Mouse (Mus musculus) heart, embryonic 16.5 days (tissue): Measurements from ENCODE around the gene Arl4d. TPM values are rescaled to one million over a fixed set of nuclear protein-coding genes. Genes with fewer than 3 reads are reported as not detected.
"Not testable (repeated sequence)": the region's sequence is repeated elsewhere in the genome, so short reads cannot be mapped to it uniquely, and the experiment has no call there.

Source experiments
- ATAC-seq: fragments of 200-750 bp; cut with Nextera tagmentation; replicated peaks from 2 replicates; pipeline ENCODE4 v1.8.0; 2017; ENCODE audit warnings: moderate number of reproducible peaks; ENCODE audit not compliant: insufficient read depth, low FRiP score; ENCODE audit errors: extremely low read depth
- H3K27ac ChIP-seq: fragments of 300-500 bp; sonication (generic); 2 replicates; pipeline ENCODE4 v1.5.1; 2014; ENCODE audit warnings: mild to moderate bottlenecking, low read length, control low read depth, moderate library complexity
- H3K27me3 ChIP-seq: fragments of 300-500 bp; sonication (generic); 2 replicates; pipeline ENCODE4 v1.6.1; 2014; ENCODE audit warnings: low read length, mixed read lengths; ENCODE audit not compliant: control insufficient read depth, insufficient read depth
- H3K36me3 ChIP-seq: fragments of 300-500 bp; sonication (generic); 2 replicates; pipeline ENCODE4 v1.6.1; 2014; ENCODE audit not compliant: control insufficient read depth, insufficient read depth
- H3K4me1 ChIP-seq: fragments of 300-500 bp; sonication (generic); 2 replicates; pipeline ENCODE4 v1.6.1; 2014; ENCODE audit warnings: low read length, mixed read lengths; ENCODE audit not compliant: control insufficient read depth, insufficient read depth
- H3K4me2 ChIP-seq: fragments of 300-500 bp; sonication (generic); 2 replicates; pipeline ENCODE4 v1.6.1; 2014; ENCODE audit warnings: low read depth, mild to moderate bottlenecking, control low read depth, low read length
- H3K4me3 ChIP-seq: fragments of 300-500 bp; sonication (generic); 2 replicates; pipeline ENCODE4 v1.5.1; 2014; ENCODE audit warnings: mild to moderate bottlenecking, control low read depth, low read length
- H3K9ac ChIP-seq: fragments of 300-500 bp; sonication (generic); 2 replicates; pipeline ENCODE4 v1.6.1; 2014; ENCODE audit warnings: low read length, control low read depth
- H3K9me3 ChIP-seq: fragments of 300-500 bp; sonication (generic); replicated peaks from 2 replicates; pipeline ENCODE4 v1.6.1; 2016; ENCODE audit warnings: low read length; ENCODE audit not compliant: control insufficient read depth
- WGBS: fragments of 180-500 bp; shearing (Covaris S2); extraction: QIAGEN DNeasy Blood & Tissue Kit; methylation state at CpG from one replicate; pipeline ENCODE4 v1.1.7; 2014; 5-methylcytosine and 5-hydroxymethylcytosine counted together
- polyA plus RNA-seq: library from polyadenylated mRNA; unstranded; fragments of >200 nt; fragmentation: Nextera tagmentation; extraction: Ambion mirVana; gene quantifications from 2 replicates; pipeline ENCODE4 v1.2.1, GENCODE M21; 2015

Arl4d gene
- polyA plus RNA-seq, result 6.4 and 7.8 TPM in 2 replicates

- Histone ChIP-seq H3K27me3 (no peaks in the 10 kb centered on the region), H3K4me3 (peak within 1 kb of the TSS; percentile 62), H3K36me3 (no peaks in the 10 kb centered on the region), H3K9ac (peak within 1 kb of the TSS; percentile 74), H3K27ac (peak within 1 kb of the TSS; percentile 77), H3K4me2 (peak within 1 kb of the TSS; percentile 79), H3K9me3 (no peaks in the 10 kb centered on the region), H3K4me1 (peaks cover 22% of the 10 kb centered on the region)
- ATAC-seq, result peak; percentile 87
- WGBS, result 7% methylated on average over 34 of the region's 34 CpGs
Measured at GRCm38 (mm10) chr11:101664825-101665635, at the start of gene Arl4d. TSS of gene Arl4d (plus strand) at chr11:101665541.

DNA sequence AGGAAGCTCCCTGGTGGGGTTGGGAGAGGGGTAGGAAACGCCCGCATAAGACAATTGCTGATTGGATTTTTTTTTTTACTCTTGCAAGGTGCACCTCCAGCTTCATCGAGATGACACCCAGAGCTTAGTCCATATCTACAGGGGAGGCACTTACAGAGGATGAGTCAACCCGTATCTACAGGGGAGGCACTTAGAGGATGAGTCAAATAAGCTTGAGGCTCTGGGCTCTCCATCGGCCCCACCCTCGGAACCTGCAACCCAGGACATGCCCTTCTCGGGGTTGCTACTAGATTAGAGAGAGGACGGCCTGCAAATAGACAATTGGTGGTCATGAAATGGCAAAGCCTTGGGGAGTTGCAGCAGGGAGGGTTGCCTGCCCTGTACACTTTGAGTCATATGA is 49.2 kb upstream of the Arl4d start:
- Histone ChIP-seq H3K27ac (no peak overlapping the region), H3K9me3 (no peaks in the 10 kb centered on the region), H3K9ac (no peak overlapping the region), H3K4me2 (no peak overlapping the region), H3K36me3 (no peaks in the 10 kb centered on the region), H3K4me1 (peaks cover 4% of the 10 kb centered on the region), H3K27me3 (no peaks in the 10 kb centered on the region), H3K4me3 (no peak overlapping the region)
- no peak for ATAC-seq
- 85% methylated on average over 8 of the region's 8 CpGs for WGBS

DNA sequence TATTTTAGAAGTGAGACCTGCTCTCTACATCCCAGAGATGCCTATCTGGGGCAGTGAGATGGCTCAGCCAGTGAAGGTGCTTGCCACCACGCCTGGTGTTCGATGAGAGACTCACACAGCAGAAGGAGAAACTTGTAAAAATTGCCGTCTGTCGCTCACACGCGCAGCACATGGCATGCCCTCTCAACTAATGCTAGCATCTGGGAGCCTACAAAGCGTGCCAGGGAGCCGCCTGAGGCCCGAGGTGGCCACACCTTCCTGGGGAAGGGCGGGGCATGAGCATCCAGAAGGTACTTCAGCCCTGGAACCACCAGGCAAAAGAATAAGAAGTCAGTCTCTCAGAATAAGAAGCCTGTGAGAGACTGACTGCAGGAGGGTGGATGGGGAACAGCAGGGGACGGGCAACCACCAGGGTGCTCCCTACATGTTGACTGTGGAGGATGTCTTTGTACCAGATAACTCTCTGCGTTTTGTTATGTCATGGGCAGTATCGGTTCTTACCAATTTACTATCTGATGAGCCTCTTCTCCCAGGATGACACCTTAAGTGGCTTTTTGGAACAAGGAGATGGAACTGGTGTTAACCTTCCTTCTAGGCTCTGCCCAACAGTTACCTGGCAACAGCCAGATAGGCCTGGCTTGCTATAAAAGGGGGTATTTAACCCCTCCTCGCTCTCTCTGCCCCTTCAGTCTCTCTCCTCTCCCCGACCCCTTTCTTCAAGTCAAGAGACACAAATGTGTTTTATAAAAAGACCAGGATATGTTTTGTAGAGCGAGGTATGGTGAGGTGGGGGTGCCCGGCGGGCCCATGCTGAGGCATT is 48.2 kb upstream of the Arl4d start:
- Histone ChIP-seq H3K27ac (no peak overlapping the region), H3K4me3 (no peak overlapping the region)

GRCm38 (mm10) chr11:101617849-101618248 is 47.5 kb upstream of the Arl4d start:
- Histone ChIP-seq H3K4me3 (no peak overlapping the region), H3K9me3 (no peaks in the 10 kb centered on the region), H3K4me2 (peak overlapping the region; percentile 7; the same call in 1 of the 2 replicates), H3K4me1 (peaks cover 4% of the 10 kb centered on the region), H3K27ac (no peak overlapping the region), H3K36me3 (no peaks in the 10 kb centered on the region), H3K9ac (no peak overlapping the region), H3K27me3 (no peaks in the 10 kb centered on the region)
- WGBS, result 9% methylated on average over 8 of the region's 8 CpGs
- ATAC-seq, result no peak

More for the DNA sequence above, 48.2 kb upstream of the Arl4d start:
- no peaks in the 10 kb centered on the region for H3K27me3 ChIP-seq
- no peak overlapping the region for H3K9ac ChIP-seq
- no peak overlapping the region for H3K4me2 ChIP-seq
- no peak; the same call in 1 of the 2 replicates for ATAC-seq
- H3K9me3 ChIP-seq, result no peaks in the 10 kb centered on the region
- H3K36me3 ChIP-seq, result no peaks in the 10 kb centered on the region
- 20% methylated on average over 18 of the region's 18 CpGs for WGBS
- peaks cover 4% of the 10 kb centered on the region for H3K4me1 ChIP-seq

DNA sequence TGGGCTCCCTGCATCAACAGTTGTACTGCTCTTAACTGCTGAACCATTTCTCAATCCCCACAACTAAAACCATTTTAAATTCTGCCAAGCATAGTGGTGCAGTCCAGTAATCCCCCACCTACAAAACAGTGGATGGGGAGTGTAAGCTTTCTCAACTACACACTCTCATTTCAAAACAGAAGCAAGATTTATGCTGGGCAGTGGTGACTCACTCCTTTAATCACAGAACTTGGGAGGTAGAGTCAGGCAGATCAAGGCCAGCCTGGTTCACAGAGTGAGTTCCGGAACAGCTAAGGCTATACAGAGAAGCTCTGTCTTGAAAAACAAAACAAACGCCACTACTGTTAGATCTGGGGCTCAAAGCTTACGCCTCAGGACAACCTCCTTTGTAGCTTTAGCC is 46.7 kb upstream of the Arl4d start:
- H3K27me3 ChIP-seq, result no peaks in the 10 kb centered on the region
- H3K9ac ChIP-seq, result no peak overlapping the region
- no peak overlapping the region for H3K4me2 ChIP-seq
- H3K4me3 ChIP-seq, result no peak overlapping the region
- no peaks in the 10 kb centered on the region for H3K9me3 ChIP-seq
- H3K4me1 ChIP-seq, result peaks cover 4% of the 10 kb centered on the region
- no peak for ATAC-seq
- no peak overlapping the region for H3K27ac ChIP-seq
- no peaks in the 10 kb centered on the region for H3K36me3 ChIP-seq
- WGBS, result 80% methylated on average over 3 of the region's 3 CpGs

DNA sequence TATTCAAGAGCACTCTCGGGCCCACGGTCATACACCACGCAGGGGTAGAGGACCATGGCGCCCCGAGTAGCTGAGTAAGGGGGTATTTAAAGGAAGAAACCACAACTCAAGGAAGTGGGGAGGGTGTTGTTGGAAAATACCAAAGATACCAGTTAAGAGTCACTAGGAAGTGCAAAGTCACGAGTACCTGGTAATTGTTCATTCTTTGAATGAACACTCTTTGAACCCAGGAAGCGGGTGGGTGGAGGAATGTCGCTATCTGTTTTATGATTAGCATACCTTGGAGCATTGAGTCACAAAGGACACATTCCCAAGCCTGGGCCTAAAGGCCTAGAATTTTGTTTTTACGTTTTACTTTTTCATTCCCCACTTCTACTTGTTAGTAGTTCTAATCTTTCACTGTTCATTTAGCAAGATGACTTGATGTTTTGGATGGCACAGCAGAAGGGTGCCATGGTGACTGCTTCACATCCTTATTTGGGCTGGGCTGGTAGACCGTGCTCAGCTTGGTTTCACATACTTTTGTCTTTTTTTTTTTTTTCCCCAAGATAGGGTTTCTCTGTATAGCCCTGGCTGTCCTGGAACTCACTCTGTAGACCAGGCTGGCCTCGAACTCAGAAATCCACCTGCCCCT is 45.2 kb upstream of the Arl4d start:
- not testable (repeated sequence) for H3K4me2 ChIP-seq, H3K27ac ChIP-seq, H3K4me3 ChIP-seq, H3K9ac ChIP-seq, H3K27me3 ChIP-seq, ATAC-seq, H3K9me3 ChIP-seq, H3K4me1 ChIP-seq, H3K36me3 ChIP-seq
- 79% methylated on average over 11 of the region's 11 CpGs for WGBS

DNA sequence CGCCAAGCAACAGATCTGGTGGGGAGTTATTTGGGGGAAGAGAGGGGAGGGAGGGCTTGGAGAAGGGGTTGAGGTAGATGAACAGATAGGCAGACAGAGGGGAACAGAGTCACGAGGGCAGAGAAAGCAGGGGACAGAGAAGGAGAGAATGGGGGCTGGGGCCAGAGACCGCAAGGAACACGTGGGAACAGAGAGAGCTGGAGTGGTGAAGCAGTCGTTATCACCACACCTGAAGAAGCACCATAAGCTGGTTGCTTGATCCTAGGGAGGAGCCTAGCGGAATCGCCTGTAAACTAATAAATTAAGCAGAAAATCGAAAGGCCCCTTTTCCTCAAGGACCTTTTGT is 38.7 kb upstream of the Arl4d start:
- Histone ChIP-seq H3K27me3 (no peaks in the 10 kb centered on the region), H3K27ac (peak overlapping the region; percentile 99), H3K9ac (peak overlapping the region; percentile 75), H3K36me3 (peaks cover 3% of the 10 kb centered on the region; the same call in 1 of the 2 replicates), H3K4me2 (peak overlapping the region; percentile 85), H3K4me1 (peaks cover 5% of the 10 kb centered on the region), H3K9me3 (no peaks in the 10 kb centered on the region), H3K4me3 (peak overlapping the region; percentile 71)
- peak; percentile 21 for ATAC-seq
- WGBS, result 2% methylated on average over 8 of the region's 8 CpGs

- H3K27me3 ChIP-seq, result no peaks in the 10 kb centered on the region
- under 1% methylated on average over 32 of the region's 34 CpGs for WGBS
- peak within 1 kb of the TSS; percentile 85 for H3K4me2 ChIP-seq
- ATAC-seq, result peak; percentile 88
- H3K36me3 ChIP-seq, result peaks cover 5% of the 10 kb centered on the region; the same call in 1 of the 2 replicates
- no peaks in the 10 kb centered on the region for H3K9me3 ChIP-seq
- peak within 1 kb of the TSS; percentile 95 for H3K9ac ChIP-seq
- peak within 1 kb of the TSS; percentile 71 for H3K4me3 ChIP-seq
- peak within 1 kb of the TSS; percentile 99 for H3K27ac ChIP-seq
- peaks cover 5% of the 10 kb centered on the region for H3K4me1 ChIP-seq
Measured at GRCm38 (mm10) chr11:101626995-101627856, 38.1 kb upstream of the Arl4d start, which contains the start of gene Rdm1. TSS of gene Rdm1 (plus strand) at chr11:101627195.
